Mouse (Mus musculus) MEL (cell line): ENCODE data around the gene Alg2.

Experiments
- CHD1 ChIP-seq: IDR thresholded peaks from 2 replicates; pipeline ENCODE4 v1.6.1; 2012; ENCODE audit warnings: low read depth, mild to moderate bottlenecking, inconsistent platforms, low read length, improper control_type of control experiment
- CTCF ChIP-seq, 3 experiments: IDR thresholded peaks in 2 of 3; conservative IDR thresholded peaks in 1 of 3; 2 replicates each; pipeline ENCODE4 v1.5.1; 2011 to 2012; ENCODE audit warnings: low read length in 3 of 3, low read depth in 2 of 3, mild to moderate bottlenecking in 2 of 3, improper control_type of control experiment in 1 of 3, inconsistent platforms in 1 of 3, mixed read lengths in 1 of 3, moderate library complexity in 1 of 3; ENCODE audit not compliant: control insufficient read depth in 1 of 3, insufficient read depth in 1 of 3, poor library complexity in 1 of 3, severe bottlenecking in 1 of 3
- MAX ChIP-seq: IDR thresholded peaks from 2 replicates; pipeline ENCODE4 v1.6.1; 2011; ENCODE audit warnings: low read length, improper control_type of control experiment
- MAZ ChIP-seq: IDR thresholded peaks from 2 replicates; pipeline ENCODE4 v1.6.1; 2012; ENCODE audit warnings: low read depth, mild to moderate bottlenecking, inconsistent platforms, low read length, improper control_type of control experiment
- POLR2A ChIP-seq, 2 experiments: IDR thresholded peaks; 2 replicates each; pipeline ENCODE4 v1.6.1; 2011 to 2012; ENCODE audit warnings: low read length in 2 of 2, mild to moderate bottlenecking in 2 of 2, control low read depth in 1 of 2, improper control_type of control experiment in 1 of 2, low read depth in 1 of 2, moderate library complexity in 1 of 2; ENCODE audit not compliant: control insufficient read depth in 1 of 2, insufficient read depth in 1 of 2, poor library complexity in 1 of 2
- TAL1 ChIP-seq: IDR thresholded peaks from 2 replicates; pipeline ENCODE4 v1.6.1; 2012; ENCODE audit warnings: mild to moderate bottlenecking, inconsistent platforms, low read length, moderate library complexity, mixed read lengths
- USF2 ChIP-seq, 2 experiments: IDR thresholded peaks; 2 replicates each; pipeline ENCODE4 v1.6.1; 2011 to 2012; ENCODE audit warnings: improper control_type of control experiment in 2 of 2, low read length in 2 of 2, borderline replicate concordance in 1 of 2, inconsistent platforms in 1 of 2, low read depth in 1 of 2, mild to moderate bottlenecking in 1 of 2; ENCODE audit not compliant: insufficient read depth in 1 of 2
- ZKSCAN1 ChIP-seq: IDR thresholded peaks from 2 replicates; pipeline ENCODE4 v1.6.1; 2012; ENCODE audit warnings: low read depth, mild to moderate bottlenecking, inconsistent platforms, low read length, improper control_type of control experiment, moderate library complexity
- ZNF384 ChIP-seq: IDR thresholded peaks from 2 replicates; pipeline ENCODE4 v1.6.1; 2012; ENCODE audit warnings: low read depth, mild to moderate bottlenecking, inconsistent platforms, low read length, improper control_type of control experiment

DNA sequence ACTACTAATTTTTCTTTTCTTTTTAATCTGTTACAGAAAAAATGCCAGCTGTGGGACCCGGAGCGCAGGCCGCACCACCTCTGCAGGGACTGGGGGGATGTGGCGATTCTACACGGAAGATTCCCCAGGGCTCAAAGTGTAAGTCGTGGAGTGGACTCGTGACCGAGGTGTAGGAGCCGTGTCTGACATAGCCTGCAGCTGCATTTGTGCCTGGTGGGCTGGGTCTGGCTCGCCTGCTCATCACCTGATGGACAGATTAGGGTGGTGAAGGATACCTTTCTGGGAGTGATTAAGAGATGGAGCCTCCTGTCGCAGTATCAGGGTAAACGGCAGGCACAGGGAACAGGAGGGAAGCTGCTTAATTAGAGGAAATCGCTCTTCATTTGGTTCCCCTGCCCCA lies 6.0 kb upstream of the Alg2 start:
- no peak for TF ChIP-seq CTCF (IDR thresholded peaks at IDR 0.05 in 2 of 3, conservative IDR thresholded peaks at IDR 0.05 in 1 of 3; ENCODE audit: control insufficient read depth in 1 of 3, insufficient read depth in 1 of 3, low read depth in 2 of 3, low read length in 3 of 3, poor library complexity in 1 of 3, severe bottlenecking in 1 of 3)
- no peak for TF ChIP-seq USF2 (IDR thresholded peaks at IDR 0.05; ENCODE audit: borderline replicate concordance in 1 of 2, insufficient read depth in 1 of 2, low read depth in 1 of 2, low read length in 2 of 2)
- TF ChIP-seq ZNF384: no peak
- TF ChIP-seq CHD1: no peak
- no peak for TF ChIP-seq TAL1
- TF ChIP-seq POLR2A (IDR thresholded peaks at IDR 0.05; ENCODE audit: control insufficient read depth in 1 of 2, insufficient read depth in 1 of 2, low read depth in 1 of 2, low read length in 2 of 2, poor library complexity in 1 of 2): no peak
- TF ChIP-seq MAX: no peak
- no peak for TF ChIP-seq ZKSCAN1
- TF ChIP-seq MAZ: no peak
